Mouse (Mus musculus) layer of hippocampus, adult 11-12 months (tissue): ENCODE results near the gene Cdyl2.

Source experiments
- DNase-seq: peaks from one replicate; pipeline ENCODE4 v3.0.0; 2022; ENCODE audit warnings: low spot score

The Cdyl2 gene

DNA sequence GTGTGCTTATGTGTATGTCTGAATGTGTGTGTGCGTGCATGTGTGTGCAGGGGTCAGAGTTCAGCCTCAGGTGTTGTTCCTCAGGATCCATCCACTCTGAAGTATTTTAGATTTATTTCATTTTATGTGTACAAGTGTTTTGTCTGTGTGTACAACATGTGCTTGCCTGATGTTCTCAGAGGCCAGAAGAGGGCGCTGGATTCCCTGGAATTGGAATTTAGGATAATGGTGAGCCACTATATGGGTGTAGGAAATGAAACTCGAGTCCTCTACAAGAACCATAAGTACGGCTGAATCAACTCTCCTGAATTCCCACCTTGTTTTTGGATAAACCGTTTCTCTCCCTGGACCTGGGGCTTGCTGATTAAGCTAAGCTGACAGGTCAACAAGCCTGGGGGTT, 61.2 kb downstream of the Cdyl2 start:
- no peak for DNase-seq

DNA sequence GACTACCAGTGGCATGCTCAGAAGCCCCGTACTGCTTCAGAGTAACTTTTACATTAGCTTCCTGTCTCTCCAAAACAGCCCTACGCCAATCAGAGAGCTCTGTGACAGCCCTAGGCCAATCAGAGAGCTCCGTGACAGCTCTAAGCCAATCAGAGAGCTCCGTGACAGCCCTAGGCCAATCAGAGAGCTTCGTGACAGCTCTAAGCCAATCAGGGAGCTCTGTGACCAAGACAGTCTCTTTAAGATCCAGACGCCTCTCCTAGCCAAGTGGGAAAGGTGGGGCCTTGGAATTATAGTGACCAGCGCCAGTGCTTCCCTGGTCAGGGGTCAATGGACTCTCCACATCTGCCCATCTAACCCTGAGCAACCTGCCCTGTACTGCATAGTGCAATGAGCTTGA, 62.2 kb downstream of the Cdyl2 start:
- DNase-seq, result no peak

DNA sequence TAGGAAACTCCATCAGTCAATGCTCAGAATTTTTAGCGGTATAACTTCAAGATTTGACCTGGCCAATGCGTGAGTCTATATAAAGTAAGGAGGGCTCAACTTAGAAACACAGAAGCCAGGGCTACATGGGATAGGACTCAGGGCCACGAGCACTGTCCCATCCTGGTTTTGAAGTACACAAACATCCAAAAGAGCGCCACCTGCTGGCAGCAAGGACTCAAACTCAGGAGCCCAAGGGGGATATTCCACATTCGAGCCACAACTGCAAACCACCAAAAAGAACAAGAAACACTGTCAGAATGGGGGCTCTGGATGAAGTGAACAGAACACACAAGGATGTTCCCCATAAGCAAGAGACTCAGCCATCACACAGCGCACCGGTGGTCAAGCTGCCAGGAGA, 63.8 kb downstream of the Cdyl2 start:
- no peak for DNase-seq

DNA sequence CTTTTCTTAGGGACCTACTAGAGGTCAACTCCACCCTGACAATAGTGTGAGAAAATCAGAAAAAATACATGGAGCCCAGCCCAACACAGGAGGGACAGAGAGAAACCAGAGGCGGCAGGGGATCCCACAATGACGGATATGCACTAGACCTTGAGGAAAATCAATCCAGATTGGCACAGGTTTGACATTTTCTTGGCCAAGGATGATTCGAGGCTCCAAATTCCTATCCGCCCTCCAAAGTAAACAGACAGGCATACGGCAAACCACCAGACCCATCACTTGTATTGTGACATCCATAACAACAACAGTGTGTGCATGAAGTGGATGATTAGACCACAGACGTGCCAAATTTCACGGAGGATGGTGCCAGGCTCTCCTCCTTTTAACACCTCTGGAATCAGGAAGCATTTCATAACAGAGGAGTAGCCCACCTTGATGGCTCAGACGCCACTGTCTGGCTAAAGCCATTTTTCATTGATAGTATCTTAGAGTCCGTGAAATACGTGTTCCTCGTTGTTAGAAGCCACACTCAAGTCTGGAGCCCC, 65.9 kb downstream of the Cdyl2 start:
- DNase-seq, result no peak

DNA sequence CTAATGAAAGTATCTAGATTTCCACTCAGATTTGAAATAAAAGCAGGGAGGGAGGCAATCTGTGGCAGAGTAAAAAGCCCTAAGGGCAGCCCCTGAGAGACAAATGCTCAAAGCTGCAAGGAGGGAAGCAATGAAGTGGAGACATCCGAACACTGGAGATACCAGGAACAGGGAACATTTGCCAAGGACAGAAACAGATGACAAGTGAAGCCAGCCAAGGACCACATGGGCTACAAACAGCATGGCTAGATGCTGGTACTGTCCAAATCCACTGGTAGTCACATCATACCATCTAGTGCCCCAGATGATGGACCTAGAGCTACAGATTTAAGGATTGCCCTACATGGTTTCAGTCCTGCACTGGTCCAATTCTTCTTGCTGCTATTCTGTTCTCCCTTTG, 71.3 kb downstream of the Cdyl2 start:
- DNase-seq, result no peak

DNA sequence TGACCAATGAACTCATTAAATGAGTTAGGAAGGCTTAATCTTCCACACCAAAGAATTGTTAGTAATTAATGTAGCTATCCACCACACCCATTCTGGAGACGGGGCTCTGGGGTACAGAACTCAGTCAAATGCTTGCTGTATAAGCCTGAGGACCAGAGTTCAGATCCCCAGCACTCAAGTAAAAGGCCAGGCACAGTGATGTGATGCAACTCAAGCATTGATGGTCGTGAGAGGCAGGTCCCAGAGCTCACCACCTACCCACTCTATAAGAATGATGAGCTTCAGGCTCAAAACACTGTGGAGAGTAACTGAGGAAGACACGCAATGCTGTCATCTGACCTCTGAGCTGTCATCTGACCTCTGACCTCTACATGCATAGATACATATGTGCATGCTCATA, 76.0 kb downstream of the Cdyl2 start:
- DNase-seq, result no peak

DNA sequence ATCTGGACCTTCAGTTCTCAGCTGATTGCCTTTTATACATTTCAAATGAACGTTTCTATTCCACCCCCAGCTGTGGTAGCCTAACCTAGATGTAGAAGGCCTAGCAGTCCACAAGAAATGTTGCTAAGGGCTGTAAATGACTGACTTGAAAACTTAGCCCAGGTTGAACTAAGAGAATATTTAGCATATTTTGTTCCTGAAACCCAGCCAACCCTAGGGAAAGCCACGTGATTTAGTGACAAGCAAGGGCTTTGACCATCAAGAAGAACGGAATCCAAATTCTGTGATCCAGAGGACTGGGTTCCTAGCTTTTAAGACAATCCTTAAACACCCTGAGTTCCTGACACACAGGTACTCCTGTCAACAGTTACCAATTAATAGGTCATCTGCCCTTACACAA, 77.9 kb downstream of the Cdyl2 start:
- DNase-seq, result no peak

DNA sequence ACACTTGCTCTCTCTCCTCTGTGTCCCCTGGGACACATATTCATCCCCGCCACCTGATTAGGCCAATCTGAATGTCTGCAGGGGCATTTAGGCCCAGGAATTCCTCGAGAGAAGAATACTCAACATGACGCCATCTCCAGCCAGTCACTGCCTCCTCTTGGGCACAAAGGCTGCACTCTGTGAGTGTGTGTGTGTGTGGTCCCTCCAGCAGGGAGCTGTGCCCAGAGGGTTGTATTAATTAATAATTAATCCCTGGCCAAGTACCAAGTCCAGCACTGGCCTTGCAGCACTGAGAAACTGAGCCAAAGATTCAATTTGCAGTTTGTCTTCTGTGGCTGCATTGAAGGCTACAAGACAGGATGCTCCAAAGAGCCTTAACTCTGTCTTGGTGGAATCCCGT, 79.8 kb downstream of the Cdyl2 start:
- DNase-seq, result no peak

DNA sequence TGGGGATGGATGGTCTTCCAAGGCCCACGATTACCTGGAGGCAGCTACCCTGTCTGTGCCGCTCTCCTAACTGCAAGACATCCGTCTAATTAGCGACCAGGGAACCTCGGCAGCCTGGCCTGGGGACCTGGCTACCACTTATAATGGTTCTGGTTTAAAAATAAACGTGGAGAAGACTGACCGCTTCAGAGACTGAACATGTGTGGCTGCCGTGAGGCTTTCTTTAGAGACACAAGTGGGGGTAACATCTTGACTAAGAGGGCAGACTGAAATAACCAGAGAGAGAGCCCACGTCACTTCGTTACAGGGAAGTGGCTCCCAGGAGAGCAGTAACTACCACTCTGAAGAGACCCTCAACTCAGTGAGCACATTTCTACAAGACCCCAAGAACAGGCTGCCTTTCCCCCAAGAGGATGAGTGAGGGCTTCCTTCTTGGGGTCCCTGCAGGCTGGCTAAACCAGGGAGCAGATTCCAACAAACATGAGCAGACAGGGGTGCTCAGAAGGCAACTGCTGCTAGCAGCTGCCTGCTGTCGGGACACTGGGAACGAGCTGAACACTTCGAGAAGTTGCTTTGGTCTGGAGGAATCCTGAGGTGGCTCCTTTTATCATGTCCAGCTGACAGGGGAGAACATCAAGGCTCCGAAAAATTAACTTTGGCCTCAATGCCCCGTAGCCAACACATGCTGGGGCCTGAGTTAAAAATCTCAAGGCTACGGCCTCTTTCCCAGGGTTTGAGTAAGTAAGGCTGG, 82.6 kb downstream of the Cdyl2 start:
- no peak for DNase-seq

DNA sequence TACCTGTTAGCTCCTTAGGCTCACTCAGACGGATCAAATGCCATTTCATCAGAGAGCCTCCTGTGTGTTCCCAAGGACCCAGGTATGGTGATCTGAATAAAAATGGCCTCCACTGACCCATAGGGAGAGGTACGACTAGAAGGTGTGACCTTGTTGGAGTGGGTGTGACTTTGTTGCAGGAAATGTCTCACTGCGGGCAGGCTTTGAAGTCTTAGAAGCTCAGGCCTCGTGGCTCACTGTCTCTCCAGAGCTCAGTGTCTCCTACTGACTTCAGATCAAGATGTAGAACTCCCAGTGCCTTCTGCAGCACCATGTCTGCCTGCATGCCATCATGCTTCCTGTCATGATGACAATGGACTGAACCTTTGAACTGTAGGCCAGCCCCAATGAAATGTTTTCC, 87.4 kb downstream of the Cdyl2 start:
- DNase-seq, result no peak

DNA sequence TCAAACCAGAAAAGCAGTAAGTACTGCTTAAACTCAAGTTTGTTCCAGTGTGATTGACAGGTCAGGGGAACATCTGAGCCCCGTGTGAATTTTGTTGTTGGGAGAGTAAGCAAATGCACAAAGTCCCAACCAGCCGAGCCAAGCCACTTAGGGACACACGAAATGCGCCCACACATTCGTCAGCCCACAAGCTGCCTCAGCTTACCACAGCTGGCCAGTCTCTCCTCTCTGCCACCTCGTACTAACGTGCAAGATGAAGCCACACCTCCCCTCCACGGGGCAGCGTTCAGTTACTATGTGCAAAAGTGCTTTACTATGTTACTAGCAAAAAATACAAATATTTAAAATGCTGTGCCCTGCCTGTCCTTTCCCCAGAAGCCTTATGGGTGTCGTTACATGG, 91.9 kb downstream of the Cdyl2 start:
- DNase-seq, result no peak

DNA sequence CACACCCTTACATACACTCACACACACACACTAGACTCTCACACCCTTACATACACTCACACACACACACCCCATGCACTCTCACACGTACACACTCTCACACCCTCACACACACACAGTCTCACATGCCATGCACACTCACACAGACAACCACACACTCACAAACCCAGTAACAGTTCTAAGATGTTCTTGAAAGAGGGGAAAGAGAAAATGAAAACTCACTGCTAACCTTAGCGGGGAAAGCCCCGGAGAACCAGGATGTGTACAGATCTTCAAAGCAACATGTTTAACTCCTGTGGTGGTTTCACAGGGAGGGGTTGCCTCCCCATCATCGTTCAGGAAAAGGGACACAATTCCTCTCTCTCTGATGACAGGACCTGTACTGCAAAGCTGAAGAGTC, 94.8 kb downstream of the Cdyl2 start:
- no peak for DNase-seq

DNA sequence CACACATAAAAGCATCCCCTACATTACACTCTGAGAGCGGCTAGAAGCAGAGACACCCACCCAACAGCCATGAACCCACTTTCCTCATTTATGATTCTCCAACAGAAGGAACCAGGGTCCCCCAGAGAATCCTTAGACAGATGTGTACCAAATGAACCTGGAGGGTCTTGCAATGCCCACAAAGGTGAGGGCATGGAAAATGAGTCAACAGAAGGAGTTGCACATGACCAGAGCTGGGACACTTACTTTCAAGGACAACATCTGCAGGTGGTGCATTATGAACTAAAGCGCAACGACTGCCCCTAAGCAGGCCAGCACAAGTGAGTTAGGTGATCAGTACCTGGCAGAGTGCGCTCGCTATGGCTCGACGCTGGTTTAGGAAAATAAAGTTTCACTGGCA, 95.6 kb downstream of the Cdyl2 start:
- DNase-seq, result no peak

DNA sequence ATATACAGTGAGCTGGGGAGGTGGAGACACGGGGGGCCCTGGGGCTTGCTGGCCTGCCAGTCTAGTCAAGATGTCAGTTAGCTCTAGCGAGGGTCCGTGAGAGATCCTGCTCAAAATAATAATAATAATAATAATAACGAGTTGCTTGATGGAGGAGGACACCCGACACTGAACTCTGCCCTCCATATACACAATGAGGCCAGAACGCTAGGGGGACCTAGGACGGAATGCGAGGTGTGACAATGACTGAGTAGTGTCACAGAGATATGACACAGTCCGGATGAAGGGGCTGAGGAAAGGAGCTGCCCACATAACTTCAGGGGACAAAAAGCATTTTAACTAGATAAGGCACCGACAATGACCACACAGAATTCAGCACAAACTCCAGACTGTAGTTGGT, 96.4 kb downstream of the Cdyl2 start:
- no peak for DNase-seq

DNA sequence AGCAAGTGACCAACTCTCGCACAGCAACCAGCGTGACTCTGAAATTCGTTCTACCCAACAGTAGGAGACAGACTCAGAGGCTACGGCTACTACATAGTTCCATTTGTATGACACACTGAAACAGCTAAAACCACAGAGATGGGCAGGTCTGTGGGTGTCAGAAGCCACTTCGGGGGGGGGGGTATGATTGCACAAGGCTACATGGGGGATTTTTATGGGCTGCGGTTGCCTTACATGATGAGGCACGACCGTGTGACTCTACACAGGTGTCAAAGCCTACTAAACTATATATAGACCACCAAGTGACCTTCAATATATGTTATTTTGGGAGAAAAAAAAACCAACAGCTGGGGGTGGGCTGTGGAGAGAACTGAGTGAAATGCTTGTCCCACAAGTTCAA, 96.8 kb downstream of the Cdyl2 start:
- no peak for DNase-seq

DNA sequence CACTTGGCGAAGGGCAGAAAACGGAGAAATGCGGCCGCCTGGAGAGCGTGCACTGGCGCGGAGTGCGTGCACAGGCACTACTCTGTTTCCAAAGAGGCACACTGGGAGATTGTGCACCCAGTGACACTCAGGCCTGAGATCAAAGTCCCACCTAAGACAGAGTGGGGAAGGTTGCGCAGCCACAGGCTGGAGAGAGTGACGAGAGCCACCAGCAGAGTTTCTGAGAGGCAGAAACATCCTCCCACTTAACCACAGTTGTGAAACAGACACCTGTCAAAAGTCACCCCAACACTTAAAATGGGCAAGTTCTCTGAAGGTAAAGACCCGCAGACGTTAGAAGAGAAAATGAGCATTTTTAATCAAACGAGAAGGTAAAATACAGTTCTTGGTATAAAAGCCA, 97.5 kb downstream of the Cdyl2 start:
- no peak for DNase-seq

DNA sequence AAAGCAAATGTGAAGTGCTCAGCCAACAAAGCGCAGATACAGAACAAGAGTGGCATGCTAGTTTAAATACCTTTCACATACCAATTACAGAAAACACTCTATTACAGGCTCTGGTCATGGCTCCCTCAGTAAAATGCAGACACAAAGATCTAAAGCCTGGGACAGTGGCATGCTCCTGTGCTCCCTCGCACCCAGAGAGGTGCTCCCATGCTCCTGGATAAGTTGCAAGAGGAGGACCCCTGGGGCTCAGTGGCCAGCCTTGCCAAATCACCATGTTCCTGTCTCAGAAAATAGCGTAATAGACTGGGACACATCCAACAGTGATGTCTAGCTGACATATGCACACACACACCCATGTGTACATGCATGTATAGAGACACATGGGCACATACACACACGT, 98.4 kb downstream of the Cdyl2 start:
- no peak for DNase-seq

DNA sequence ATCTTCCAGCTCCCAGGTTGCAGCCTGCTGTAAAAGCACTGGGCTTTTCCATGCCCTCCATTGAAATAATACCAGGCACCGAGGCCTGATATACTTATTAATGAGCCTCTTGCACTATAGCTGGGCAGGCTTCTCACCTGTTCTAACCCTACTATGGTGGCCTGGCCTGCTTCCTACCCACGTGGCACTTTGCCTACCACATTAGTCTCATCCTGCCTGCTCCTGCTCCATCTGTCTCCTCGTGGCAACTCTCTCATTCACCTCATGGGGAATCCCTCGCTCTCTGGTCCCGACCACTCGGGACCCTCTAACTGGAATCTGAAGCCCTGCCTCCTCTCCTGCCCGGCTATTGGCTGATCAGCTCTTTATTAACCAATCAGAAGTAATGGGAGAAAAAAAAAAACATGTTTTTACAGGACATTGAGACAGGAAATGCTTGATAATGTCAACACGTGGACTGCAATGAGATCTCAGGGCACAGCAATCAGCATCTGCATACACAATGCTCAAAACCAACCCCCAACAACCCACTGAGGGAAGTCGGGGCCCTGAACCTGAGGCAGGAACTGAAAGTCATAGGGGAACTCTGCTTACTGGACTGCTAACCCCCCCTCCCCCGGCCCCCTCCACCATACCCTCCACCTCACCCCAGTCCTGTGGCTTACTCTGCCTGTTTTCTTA, 99.2 kb downstream of the Cdyl2 start:
- DNase-seq, result no peak

DNA sequence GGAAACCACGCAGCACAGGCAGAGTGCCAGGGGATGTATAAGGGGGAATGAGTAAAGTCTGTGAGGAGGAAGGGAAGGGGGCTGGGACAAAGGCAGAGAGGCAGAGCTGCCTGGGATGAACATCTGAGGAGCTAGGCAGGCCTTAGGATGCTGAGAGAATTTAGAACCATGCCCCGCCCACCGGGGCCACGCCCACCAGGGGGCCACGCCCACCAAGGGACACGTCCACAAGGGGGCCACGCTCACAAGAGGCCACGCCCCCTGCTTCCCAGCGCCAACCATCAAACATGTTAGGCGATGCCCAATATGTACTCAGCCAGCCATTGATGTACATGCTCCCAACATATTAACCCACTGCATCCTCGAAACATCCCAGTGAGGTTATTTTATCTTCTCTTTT, 102.7 kb downstream of the Cdyl2 start:
- no peak for DNase-seq

DNA sequence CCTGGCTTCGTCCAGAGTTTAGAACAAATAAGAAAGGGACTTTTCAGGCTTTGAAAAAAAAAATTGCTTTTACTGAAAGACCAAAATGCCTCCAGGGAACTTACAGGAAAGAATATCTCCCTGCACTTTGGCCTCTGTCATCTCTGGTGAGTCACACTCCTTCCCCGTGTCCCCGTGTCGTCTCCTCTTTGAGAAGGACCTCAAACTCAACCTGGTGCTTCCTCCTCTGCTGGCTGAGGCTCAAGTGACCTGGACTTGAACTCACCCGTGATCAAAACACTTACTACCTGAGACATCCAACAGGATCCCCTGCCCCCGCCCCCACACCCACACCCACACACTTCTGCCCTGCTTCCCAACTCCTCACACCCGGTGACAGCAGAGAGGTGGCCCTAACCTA, 103.8 kb downstream of the Cdyl2 start:
- no peak for DNase-seq

DNA sequence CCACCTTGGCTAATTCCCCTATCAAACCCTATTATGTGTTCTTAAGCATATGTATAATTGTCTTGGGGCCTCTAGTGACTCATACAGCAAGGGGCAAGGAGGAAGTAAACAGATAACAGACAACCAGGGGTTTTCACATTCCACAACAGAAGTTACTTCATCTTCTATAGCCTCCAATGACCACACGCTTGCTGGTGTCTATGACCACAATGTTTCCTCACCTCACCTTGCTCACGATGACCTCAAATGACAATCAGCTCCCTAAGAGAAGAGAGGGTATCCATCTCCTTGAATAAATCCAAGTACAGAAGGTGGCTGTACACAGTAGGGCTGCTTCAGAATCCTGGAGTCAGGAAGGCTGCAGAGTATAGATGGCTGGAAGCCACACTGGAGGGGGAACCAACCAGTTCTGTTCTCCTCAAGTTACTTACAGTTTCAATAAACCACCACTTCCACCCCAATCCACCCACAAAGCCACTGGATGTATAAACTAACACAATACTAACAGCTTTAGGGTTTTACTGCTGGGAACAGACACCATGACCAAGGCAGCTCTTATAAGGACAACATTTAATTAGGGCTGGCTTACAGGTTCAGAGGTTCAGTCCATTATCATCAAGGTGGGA, 104.8 kb downstream of the Cdyl2 start:
- DNase-seq, result no peak

DNA sequence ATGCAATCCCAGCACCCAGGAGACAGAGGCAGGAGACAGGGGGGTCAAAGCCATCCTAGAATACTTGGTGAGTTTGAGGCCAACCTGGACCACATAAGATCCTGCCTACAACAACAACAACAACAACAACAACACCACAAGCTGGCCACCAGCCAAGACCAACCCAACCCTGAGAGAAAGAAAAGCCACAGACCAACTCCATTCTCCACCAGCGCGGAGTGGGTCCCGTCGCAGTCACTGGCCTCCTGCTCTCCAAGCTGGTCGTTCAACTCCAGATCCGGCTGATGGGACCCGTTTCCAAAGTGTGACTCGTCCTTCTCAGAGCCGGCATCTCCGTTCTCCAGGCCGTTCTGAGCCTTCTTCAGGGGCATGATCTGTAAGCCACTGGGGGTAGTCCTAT, 109.2 kb downstream of the Cdyl2 start:
- DNase-seq, result no peak

DNA sequence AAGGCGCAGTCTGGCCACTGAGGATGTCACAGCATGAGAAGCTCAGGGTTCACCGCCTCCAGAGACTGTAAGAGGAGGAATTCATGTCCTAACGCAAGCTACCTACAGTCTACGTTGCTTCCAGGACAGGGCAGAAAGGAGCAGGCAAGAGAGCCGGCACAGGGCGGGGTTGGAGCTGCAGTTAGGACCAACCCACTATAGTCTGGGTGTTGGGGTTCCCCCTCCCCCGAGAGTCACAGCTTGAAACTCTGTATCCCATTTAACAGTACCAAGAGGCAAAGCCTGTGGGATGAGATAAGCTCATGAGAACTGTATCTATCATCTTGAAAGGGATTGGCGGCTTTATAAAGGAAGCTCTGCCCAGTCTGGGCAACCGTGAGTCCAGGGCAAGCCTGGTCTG, 110.5 kb downstream of the Cdyl2 start:
- DNase-seq, result no peak
